Comparison of ENCODE assay signal across 25 mouse cellular contexts in genomic region chr4:40820903-40821302, GRCm38 (mm10). TPM values are rescaled to one million over a fixed set of nuclear protein-coding genes. Genes with fewer than 3 reads are reported as not detected.
DNase-seq lines count a peak whose midpoint lies in the region; ATAC-seq lines count a peak whose summit lies in the region.
"Had no signal": no experiment of that assay in that cellular context is flagged by ENCODE, and none has a peak within 500 bp of the region (broad histone marks: within the 10 kb centered on the region; RNA-seq: fewer than 3 reads in every experiment).

No protein-coding gene starts in this region.

- intact Hi-C loops in heart, postnatal 14 days (cut with DNase I) = no loop called here

- H3K27ac ChIP-seq in heart, embryonic 14.5 days (replicated peaks in 1 of 2; ENCODE audit: control insufficient read depth in 1 of 2, insufficient read depth in 1 of 2, low read depth in 2 of 2, low read length in 2 of 2) = peak overlapping the region; percentile 86 to 90
- H3K27ac ChIP-seq in liver, embryonic 12.5 days = peak overlapping the region; percentile 32; the same call in 1 of the 2 replicates
- H3K27ac ChIP-seq in liver, embryonic 11.5 days (ENCODE audit: low read depth, low read length) = no peak overlapping the region
- H3K27ac ChIP-seq in heart, embryonic 16.5 days (ENCODE audit: low read length) = peak overlapping the region; percentile 84
- H3K27ac ChIP-seq: embryonic facial prominence, embryonic 10.5 days; hindbrain, embryonic 10.5 days; intestine, embryonic 15.5 days; layer of hippocampus, adult 2 months; limb, embryonic 10.5 days; lung, embryonic 15.5 days; midbrain, embryonic 13.5 days had no signal

- no peak for ATAC-seq in heart, embryonic 14.5 days (ENCODE audit: insufficient number of reproducible peaks, insufficient read depth, low FRiP score, low read depth)
- no peak for ATAC-seq in liver, embryonic 12.5 days
- no peak for ATAC-seq in liver, embryonic 11.5 days (replicated peaks; ENCODE audit: low FRiP score)
- no peak for ATAC-seq in heart, embryonic 16.5 days (replicated peaks; ENCODE audit: extremely low read depth, insufficient read depth, low FRiP score)
- ATAC-seq: forebrain, embryonic 16.5 days; hindbrain, embryonic 16.5 days; intestine, embryonic 15.5 days; midbrain, embryonic 13.5 days had no signal

- no peak overlapping the region for H3K4me3 ChIP-seq in heart, embryonic 14.5 days (ENCODE audit: control insufficient read depth in 1 of 2, insufficient read depth in 1 of 2, low read depth in 1 of 2, low read length in 2 of 2)
- H3K4me3 ChIP-seq in liver, embryonic 12.5 days = no peak overlapping the region
- no peak overlapping the region for H3K4me3 ChIP-seq in liver, embryonic 11.5 days (ENCODE audit: low read depth, low read length)
- no peak overlapping the region for H3K4me3 ChIP-seq in heart, embryonic 16.5 days (ENCODE audit: low read length)
- H3K4me3 ChIP-seq: embryonic facial prominence, embryonic 10.5 days; hindbrain, embryonic 10.5 days; intestine, embryonic 15.5 days; layer of hippocampus, adult 2 months; limb, embryonic 10.5 days; lung, embryonic 15.5 days; megakaryocyte, embryonic 14.5 days; midbrain, embryonic 13.5 days had no signal

- H3K36me3 ChIP-seq in heart, embryonic 14.5 days (ENCODE audit: control insufficient read depth, insufficient read depth, low read length) = peaks cover 55% of the 10 kb centered on the region
- peaks cover 91% of the 10 kb centered on the region for H3K36me3 ChIP-seq in liver, embryonic 12.5 days
- peaks cover 7% of the 10 kb centered on the region; the same call in 1 of the 2 replicates for H3K36me3 ChIP-seq in liver, embryonic 11.5 days (ENCODE audit: control insufficient read depth, insufficient read depth, low read length)
- H3K36me3 ChIP-seq in heart, embryonic 16.5 days (ENCODE audit: control insufficient read depth, insufficient read depth) = peaks cover 35% of the 10 kb centered on the region
- H3K36me3 ChIP-seq: midbrain, embryonic 13.5 days had no signal

- H3K4me2 ChIP-seq in heart, embryonic 14.5 days (ENCODE audit: low read length) = no peak overlapping the region
- H3K4me2 ChIP-seq in liver, embryonic 12.5 days = peak overlapping the region; percentile 24; the same call in 1 of the 2 replicates
- H3K4me2 ChIP-seq in liver, embryonic 11.5 days = no peak overlapping the region
- no peak overlapping the region for H3K4me2 ChIP-seq in heart, embryonic 16.5 days (ENCODE audit: low read depth, low read length)
- H3K4me2 ChIP-seq: intestine, embryonic 15.5 days; lung, embryonic 15.5 days; midbrain, embryonic 13.5 days had no signal

- DNase-seq in heart, adult 11 months = peak; percentile 83
- no peak for DNase-seq in heart, adult 9 months (ENCODE audit: low spot score in 2 of 2)
- no peak for DNase-seq in heart, postnatal 14 days
- no peak for DNase-seq in liver, embryonic 11.5 days (ENCODE audit: low spot score)
- DNase-seq in cerebellum, adult 9-10 months = no peak
- DNase-seq: adrenal gland, postnatal 36 days; cerebellum, adult 9-11 months; gastrocnemius, postnatal 25 days; retina, postnatal 1 day; right cerebral cortex, postnatal 25 days; spleen, adult 18-20 months; thymus, postnatal 14 days had no signal

- H3K9ac ChIP-seq in heart, embryonic 14.5 days (ENCODE audit: low read length) = 0 out of 2 replicates have a peak overlapping the region, but pooled peaks have one; percentile 8
- H3K9ac ChIP-seq in liver, embryonic 12.5 days = no peak overlapping the region
- H3K9ac ChIP-seq in liver, embryonic 11.5 days (ENCODE audit: low read depth, low read length) = no peak overlapping the region
- H3K9ac ChIP-seq in heart, embryonic 16.5 days (ENCODE audit: low read length) = 0 out of 2 replicates have a peak overlapping the region, but pooled peaks have one; percentile 0
- H3K9ac ChIP-seq: intestine, embryonic 15.5 days; lung, embryonic 15.5 days; midbrain, embryonic 13.5 days had no signal

- 43% methylated on average over 1 of the region's 1 CpGs for WGBS in heart, embryonic 14.5 days
- 38% methylated on average over 1 of the region's 1 CpGs for WGBS in liver, embryonic 12.5 days (ENCODE audit: insufficient replicate concordance)
- WGBS in liver, embryonic 11.5 days = 28% methylated on average over 1 of the region's 1 CpGs
- 63% methylated on average over 1 of the region's 1 CpGs for WGBS in heart, embryonic 16.5 days

- no peaks in the 10 kb centered on the region for H3K9me3 ChIP-seq in heart, embryonic 14.5 days (ENCODE audit: control insufficient read depth, low read length)
- no peaks in the 10 kb centered on the region for H3K9me3 ChIP-seq in liver, embryonic 12.5 days (replicated peaks)
- H3K9me3 ChIP-seq in liver, embryonic 11.5 days (ENCODE audit: control insufficient read depth, low read length) = no peaks in the 10 kb centered on the region
- H3K9me3 ChIP-seq in heart, embryonic 16.5 days (replicated peaks; ENCODE audit: control insufficient read depth, low read length) = no peaks in the 10 kb centered on the region
- H3K9me3 ChIP-seq: embryonic facial prominence, embryonic 10.5 days; hindbrain, embryonic 10.5 days; intestine, embryonic 15.5 days; limb, embryonic 10.5 days; lung, embryonic 15.5 days; megakaryocyte, embryonic 14.5 days; midbrain, embryonic 13.5 days had no signal

- H3K27me3 ChIP-seq in heart, embryonic 14.5 days (ENCODE audit: control insufficient read depth, insufficient read depth, low read length) = no peaks in the 10 kb centered on the region
- no peaks in the 10 kb centered on the region for H3K27me3 ChIP-seq in liver, embryonic 12.5 days (replicated peaks)
- H3K27me3 ChIP-seq in liver, embryonic 11.5 days (replicated peaks; ENCODE audit: control insufficient read depth, insufficient read depth, low read length) = no peaks in the 10 kb centered on the region
- no peaks in the 10 kb centered on the region for H3K27me3 ChIP-seq in heart, embryonic 16.5 days (ENCODE audit: control insufficient read depth, insufficient read depth, low read length)
- H3K27me3 ChIP-seq: intestine, embryonic 15.5 days; lung, embryonic 15.5 days; megakaryocyte, embryonic 14.5 days; midbrain, embryonic 13.5 days had no signal

- peaks cover 42 to 63% of the 10 kb centered on the region in 2 experiments for H3K4me1 ChIP-seq in heart, embryonic 14.5 days (ENCODE audit: control insufficient read depth in 2 of 2, insufficient read depth in 2 of 2, low read length in 2 of 2)
- H3K4me1 ChIP-seq in liver, embryonic 12.5 days = peaks cover 74% of the 10 kb centered on the region
- peaks cover 33% of the 10 kb centered on the region for H3K4me1 ChIP-seq in liver, embryonic 11.5 days (replicated peaks; ENCODE audit: control insufficient read depth, insufficient read depth, low read length)
- peaks cover 69% of the 10 kb centered on the region for H3K4me1 ChIP-seq in heart, embryonic 16.5 days (ENCODE audit: control insufficient read depth, insufficient read depth, low read length)
- H3K4me1 ChIP-seq: intestine, embryonic 15.5 days had no signal

RNA-seq across cellular contexts. Expression of gene B4galt1, which starts 32.9 kb away (rescaled TPM):
- polyA plus RNA-seq in heart, embryonic 14.5 days (2014; fragmentation: Nextera tagmentation; extraction: Ambion mirVana) = 58.5 and 60.6 TPM in 2 replicates
- total RNA-seq in heart, postnatal 14 days (2021) = 10 to 100 TPM; 65.7 to 70.3 TPM
- polyA plus RNA-seq in liver, embryonic 12.5 days (2016; fragmentation: Nextera tagmentation; extraction: Ambion mirVana) = 39.6 and 40.0 TPM in 2 replicates
- 49.0 and 50.4 TPM in 2 replicates for polyA plus RNA-seq in liver, embryonic 11.5 days (2014; fragmentation: Nextera tagmentation; extraction: Ambion mirVana)
- 54.5 and 61.5 TPM in 2 replicates for polyA plus RNA-seq in heart, embryonic 16.5 days (2015; fragmentation: Nextera tagmentation; extraction: Ambion mirVana)

Comparison
In these comparisons a context has a peak if more than half of its experiments do, and no peak if none do; other contexts are left out.
1. H3K9ac ChIP-seq: peak in heart, embryonic 14.5 days (single experiment) and heart, embryonic 16.5 days (single experiment); none in liver, embryonic 12.5 days (single experiment) and liver, embryonic 11.5 days (single experiment).